Mouse (Mus musculus) hindbrain, postnatal 0 days (tissue): ENCODE results near the gene Pttg1ip. TPM values are rescaled to one million over a fixed set of nuclear protein-coding genes. Genes with fewer than 3 reads are reported as not detected.
A peak's percentile ranks its signal among the peaks of the same experiment; 100 is the strongest.

Experiments
- ATAC-seq: fragments of 200-750 bp; cut with Nextera tagmentation; 2 replicates; pipeline ENCODE4 v1.8.0; 2017; ENCODE audit warnings: mild to moderate bottlenecking, moderate TSS enrichment, moderate library complexity
- DNase-seq: peaks from one replicate; pipeline ENCODE4 v3.0.0-alpha.2; 2015; ENCODE audit warnings: low spot score
- H3K27ac ChIP-seq: fragments of 300-500 bp; sonication (generic); 2 replicates; pipeline ENCODE4 v1.5.1; 2014; ENCODE audit warnings: mild to moderate bottlenecking
- H3K27me3 ChIP-seq: fragments of 300-500 bp; sonication (generic); 2 replicates; pipeline ENCODE4 v1.6.1; 2014; ENCODE audit warnings: low read length, mixed read lengths; ENCODE audit not compliant: insufficient read depth
- H3K36me3 ChIP-seq: fragments of 300-500 bp; sonication (generic); 2 replicates; pipeline ENCODE4 v1.6.1; 2014; ENCODE audit warnings: low read length, mixed read lengths; ENCODE audit not compliant: insufficient read depth
- H3K4me1 ChIP-seq: fragments of 300-500 bp; sonication (generic); 2 replicates; pipeline ENCODE4 v1.6.1; 2014; ENCODE audit warnings: antibody characterized with exemption, low read length, mixed read lengths; ENCODE audit not compliant: insufficient read depth
- H3K4me2 ChIP-seq: fragments of 300-500 bp; sonication (generic); 2 replicates; pipeline ENCODE4 v1.6.1; 2014; ENCODE audit warnings: low read depth, mild to moderate bottlenecking, low read length, moderate library complexity, mixed read lengths
- H3K4me3 ChIP-seq: fragments of 300-500 bp; sonication (generic); 2 replicates; pipeline ENCODE4 v1.5.1; 2014; ENCODE audit warnings: low read length
- H3K9ac ChIP-seq: fragments of 300-500 bp; sonication (generic); replicated peaks from 2 replicates; pipeline ENCODE4 v1.6.1; 2014; ENCODE audit warnings: mild to moderate bottlenecking, low read length, moderate library complexity, mixed read lengths
- H3K9me3 ChIP-seq: fragments of 300-500 bp; sonication (generic); 2 replicates; pipeline ENCODE4 v1.6.1; 2016; ENCODE audit warnings: low read length, mixed read lengths
- CTCF ChIP-seq: IDR thresholded peaks from 2 replicates; pipeline ENCODE4 v1.5.1; 2016; ENCODE audit warnings: antibody characterized with exemption, control low read depth, low read depth
- WGBS: fragments of 180-500 bp; shearing (Covaris S2); extraction: QIAGEN DNeasy Blood & Tissue Kit; methylation state at CpG from one replicate; pipeline ENCODE4 v1.1.7; 2014; 5-methylcytosine and 5-hydroxymethylcytosine counted together
- polyA plus RNA-seq: library from polyadenylated mRNA; unstranded; fragments of >200 nt; fragmentation: Nextera tagmentation; extraction: Ambion mirVana; gene quantifications from 2 replicates; pipeline ENCODE4 v1.2.1, GENCODE M21; 2015
- total RNA-seq: library from RNA; depleted of rRNA; stranded (reverse); fragments of >200 nt; gene quantifications from 2 replicates; pipeline ENCODE4 v1.2.3, GENCODE M21; 2014

Pttg1ip gene
- total and polyA plus RNA-seq, 2 experiments from 2014 or later = 85.9 to 87.3 TPM

DNA sequence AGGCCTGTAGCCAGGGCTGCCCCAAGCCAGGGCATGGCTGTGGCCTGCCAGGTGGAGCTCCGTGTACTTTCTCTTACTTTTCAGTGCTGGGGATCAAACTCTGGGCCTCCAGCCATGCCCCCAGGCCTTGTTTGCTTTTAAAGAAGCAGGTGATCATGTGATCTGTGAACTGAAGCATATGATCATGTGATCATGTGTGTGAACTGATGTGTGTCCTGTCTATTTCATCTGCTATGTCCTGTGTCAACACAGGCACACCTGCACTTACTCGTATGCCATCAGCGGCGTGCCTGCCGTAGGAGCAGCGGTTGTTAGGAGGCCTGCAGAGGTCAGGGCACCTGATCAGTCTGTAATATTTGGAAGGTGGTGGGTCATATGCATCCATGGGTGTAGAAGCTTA lies 52.5 kb downstream of the Pttg1ip start:
- WGBS = 78% methylated on average over 6 of the region's 6 CpGs

DNA sequence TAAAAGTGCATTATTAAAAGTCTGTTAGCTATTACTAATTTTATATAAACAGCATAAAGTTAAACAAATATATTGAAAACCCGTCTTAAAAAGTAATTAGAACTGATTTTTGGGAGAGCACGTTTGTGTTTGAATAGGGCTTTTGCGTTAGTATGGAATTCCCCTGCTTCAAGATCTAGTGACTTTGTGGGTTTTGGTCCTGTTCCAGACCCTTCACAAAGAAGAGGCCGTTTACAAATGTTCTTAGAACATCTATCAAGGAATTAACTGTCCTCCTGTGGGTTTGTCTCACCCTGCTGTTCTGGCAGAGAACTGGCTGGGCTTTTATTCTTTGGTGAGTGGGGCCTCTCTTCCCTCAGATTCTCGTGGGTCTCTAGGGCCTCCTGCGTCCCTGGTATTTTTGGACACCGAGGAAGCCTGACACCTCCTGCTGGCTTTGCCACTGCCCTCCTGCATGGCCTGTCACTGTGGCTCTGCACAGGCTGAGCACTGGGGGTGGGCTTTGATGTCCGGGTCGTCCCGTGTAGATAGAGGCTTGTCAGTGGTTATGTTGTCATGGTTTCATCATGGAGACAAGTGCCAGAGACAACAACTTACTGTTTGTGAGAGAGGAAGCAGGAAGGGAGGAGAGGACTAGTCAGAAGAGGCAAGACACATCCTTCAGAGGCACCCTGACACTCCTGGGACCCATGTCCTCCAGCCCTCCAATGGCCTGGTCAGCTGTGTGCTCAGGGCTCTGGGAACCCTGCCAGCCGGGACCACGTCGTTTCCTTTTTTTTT lies 53.1 kb downstream of the Pttg1ip start:
- H3K9ac ChIP-seq = no peak overlapping the region
- DNase-seq = peak; percentile 45
- H3K36me3 ChIP-seq = peaks cover 17% of the 10 kb centered on the region
- H3K27ac ChIP-seq = peak overlapping the region; percentile 55; the same call in 1 of the 2 replicates
- no peak overlapping the region for H3K4me3 ChIP-seq
- H3K4me2 ChIP-seq = no peak overlapping the region
- H3K9me3 ChIP-seq = no peaks in the 10 kb centered on the region
- no peaks in the 10 kb centered on the region for H3K4me1 ChIP-seq
- TF ChIP-seq CTCF = peak; percentile 29
- 30% methylated on average over 13 of the region's 13 CpGs for WGBS
- H3K27me3 ChIP-seq = no peaks in the 10 kb centered on the region
- ATAC-seq = peak; percentile 82

More for the DNA sequence above, 52.5 kb downstream of the Pttg1ip start:
- Histone ChIP-seq H3K9ac (no peak overlapping the region), H3K27me3 (no peaks in the 10 kb centered on the region), H3K4me1 (no peaks in the 10 kb centered on the region), H3K4me3 (no peak overlapping the region), H3K36me3 (peaks cover 17% of the 10 kb centered on the region), H3K4me2 (no peak overlapping the region), H3K27ac (peak overlapping the region; percentile 45; the same call in 1 of the 2 replicates), H3K9me3 (no peaks in the 10 kb centered on the region)
- DNase-seq = no peak
- no peak for ATAC-seq
- no peak for TF ChIP-seq CTCF

DNA sequence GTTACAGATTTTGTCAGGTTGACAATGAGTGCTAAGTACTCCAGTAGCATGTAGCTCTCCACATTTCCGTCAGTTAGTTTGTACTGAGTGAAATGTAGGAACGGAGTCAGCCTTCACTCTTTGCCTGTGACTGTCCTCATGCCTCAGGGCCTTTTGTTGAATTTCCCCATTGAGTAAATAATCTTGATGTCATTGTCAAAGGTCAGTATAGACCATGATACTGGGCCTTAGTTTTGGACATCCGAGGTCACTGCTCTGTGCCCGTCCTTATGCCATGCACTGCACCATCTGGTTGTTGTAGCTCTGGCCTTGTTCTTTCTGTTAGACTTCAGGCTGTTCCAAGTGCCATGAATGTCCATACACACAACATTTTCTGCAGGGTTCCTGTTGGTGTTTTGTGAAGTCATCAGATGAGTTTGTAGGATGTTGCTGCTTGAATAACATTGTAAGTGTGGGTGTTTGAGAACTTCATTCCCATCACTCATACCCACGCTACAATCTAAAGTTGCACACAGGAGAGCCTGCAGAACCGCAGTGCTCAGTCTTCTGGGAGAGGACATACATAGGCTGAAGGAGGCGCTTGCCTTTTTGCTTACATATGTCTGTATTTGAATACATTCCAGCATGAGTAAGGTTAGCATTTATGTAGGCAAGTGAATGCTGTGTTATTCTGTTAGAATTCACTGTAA lies 54.9 kb downstream of the Pttg1ip start:
- ATAC-seq = no peak
- Histone ChIP-seq H3K9ac (no peak overlapping the region), H3K4me2 (no peak overlapping the region), H3K27ac (no peak overlapping the region), H3K36me3 (peaks cover 18% of the 10 kb centered on the region), H3K9me3 (no peaks in the 10 kb centered on the region), H3K27me3 (no peaks in the 10 kb centered on the region), H3K4me3 (no peak overlapping the region), H3K4me1 (no peaks in the 10 kb centered on the region)
- 94% methylated on average over 7 of the region's 7 CpGs for WGBS
- no peak for DNase-seq
- no peak for TF ChIP-seq CTCF

DNA sequence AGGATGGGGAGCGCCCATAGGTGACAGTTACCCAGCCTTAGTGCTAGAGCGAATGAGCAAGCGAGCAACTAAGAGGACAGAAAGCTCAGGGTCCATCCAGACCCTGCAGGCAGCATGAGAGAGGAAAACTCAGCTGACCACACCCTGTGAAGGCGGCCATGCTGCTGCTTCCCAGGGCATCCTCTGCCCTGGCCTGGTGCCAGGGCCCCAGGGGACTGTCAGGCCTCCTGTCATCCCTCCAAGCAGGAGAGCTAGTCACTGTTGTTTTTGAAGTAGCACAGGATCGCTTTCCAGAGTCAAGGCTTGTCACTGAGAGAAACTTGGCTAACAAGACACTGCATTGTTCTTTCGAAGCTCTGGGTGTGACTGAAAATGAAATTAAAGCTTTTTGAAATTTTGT lies 57.4 kb downstream of the Pttg1ip start:
- DNase-seq (no peak), ATAC-seq (no peak)
- Histone ChIP-seq H3K27me3 (no peaks in the 10 kb centered on the region), H3K4me1 (no peaks in the 10 kb centered on the region), H3K9me3 (no peaks in the 10 kb centered on the region), H3K4me3 (no peak overlapping the region), H3K27ac (no peak overlapping the region), H3K4me2 (no peak overlapping the region), H3K9ac (no peak overlapping the region), H3K36me3 (peaks cover 29% of the 10 kb centered on the region)
- 54% methylated on average over 6 of the region's 6 CpGs for WGBS
- no peak for TF ChIP-seq CTCF

DNA sequence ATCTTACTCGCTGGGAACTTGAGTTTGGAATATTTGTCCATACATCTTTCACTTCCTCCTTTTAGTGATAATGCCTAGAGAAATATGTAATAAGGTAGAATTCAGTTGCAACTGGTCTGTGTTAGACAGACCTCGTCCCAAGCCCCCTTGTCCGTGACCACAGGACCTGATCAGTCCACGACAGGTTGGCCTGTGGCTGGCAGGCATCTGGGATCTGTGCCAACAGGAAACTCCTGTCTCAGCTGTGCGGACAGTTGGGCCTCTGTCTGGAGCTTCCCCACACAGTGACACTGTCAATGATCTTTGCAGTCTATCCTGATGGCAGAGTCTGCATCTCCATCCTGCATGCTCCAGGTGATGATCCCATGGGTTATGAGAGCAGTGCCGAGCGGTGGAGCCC lies 61.6 kb downstream of the Pttg1ip start:
- no peak overlapping the region for H3K4me3 ChIP-seq
- peaks cover 43% of the 10 kb centered on the region for H3K36me3 ChIP-seq
- 65% methylated on average over 7 of the region's 7 CpGs for WGBS
- no peak overlapping the region for H3K4me2 ChIP-seq
- no peaks in the 10 kb centered on the region for H3K27me3 ChIP-seq
- no peak overlapping the region for H3K27ac ChIP-seq
- no peak overlapping the region for H3K9ac ChIP-seq
- DNase-seq = no peak
- no peaks in the 10 kb centered on the region for H3K9me3 ChIP-seq
- H3K4me1 ChIP-seq = no peaks in the 10 kb centered on the region
- no peak for ATAC-seq
- no peak for TF ChIP-seq CTCF

DNA sequence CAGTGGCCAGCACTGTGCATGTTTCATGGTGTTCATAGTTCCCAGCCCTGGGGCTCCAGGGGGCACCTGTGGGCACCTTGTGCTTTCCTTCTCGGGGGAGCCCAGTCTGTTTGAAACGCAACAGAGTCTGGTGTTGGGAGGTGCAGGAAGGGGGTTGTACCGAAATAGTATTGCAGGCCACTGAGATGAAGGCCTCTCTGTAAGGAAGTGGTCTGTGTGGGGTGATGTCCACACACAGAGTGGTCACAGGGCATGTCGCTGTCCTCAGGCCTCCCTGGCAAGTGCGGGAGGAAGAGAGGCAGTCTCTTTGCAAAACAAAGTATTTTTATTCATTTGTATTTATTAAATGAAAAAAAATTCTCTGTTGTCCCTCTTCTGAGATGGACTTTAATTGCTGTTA lies 64.1 kb downstream of the Pttg1ip start:
- Histone ChIP-seq H3K27ac (no peak overlapping the region), H3K4me1 (0 out of 2 replicates have a peak, but pooled peaks cover 7% of the 10 kb centered on the region), H3K36me3 (peaks cover 43% of the 10 kb centered on the region), H3K4me3 (no peak overlapping the region), H3K9ac (no peak overlapping the region), H3K4me2 (no peak overlapping the region), H3K9me3 (no peaks in the 10 kb centered on the region), H3K27me3 (no peaks in the 10 kb centered on the region)
- 90% methylated on average over 5 of the region's 5 CpGs for WGBS
- ATAC-seq (no peak), DNase-seq (no peak)
- TF ChIP-seq CTCF = no peak

DNA sequence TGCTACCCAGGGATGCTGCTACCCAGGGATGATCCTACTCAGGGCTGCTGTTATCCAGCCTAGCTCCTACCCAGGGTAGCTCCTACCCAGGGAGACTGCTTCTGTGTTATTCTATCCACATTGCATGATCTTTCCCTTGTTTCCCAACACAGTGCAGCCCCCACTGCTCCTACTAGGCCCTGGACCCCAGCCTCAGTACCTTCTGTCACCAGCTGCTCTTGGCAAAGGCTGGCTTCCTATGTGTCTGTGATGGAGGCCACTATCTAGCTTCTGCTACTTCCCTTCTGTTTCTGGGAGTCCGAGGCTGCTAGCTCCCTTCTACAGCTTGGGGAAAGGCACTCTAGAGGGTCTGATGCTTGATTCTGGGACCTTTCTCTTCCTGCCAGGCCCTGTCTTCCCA lies 65.9 kb downstream of the Pttg1ip start:
- H3K36me3 ChIP-seq = peaks cover 30% of the 10 kb centered on the region
- H3K4me2 ChIP-seq = no peak overlapping the region
- no peaks in the 10 kb centered on the region for H3K9me3 ChIP-seq
- H3K4me1 ChIP-seq = 0 out of 2 replicates have a peak, but pooled peaks cover 7% of the 10 kb centered on the region
- no peak overlapping the region for H3K9ac ChIP-seq
- H3K27ac ChIP-seq = no peak overlapping the region
- 78% methylated on average over 1 of the region's 1 CpGs for WGBS
- H3K4me3 ChIP-seq = no peak overlapping the region
- no peak for ATAC-seq
- no peak for TF ChIP-seq CTCF
- no peaks in the 10 kb centered on the region for H3K27me3 ChIP-seq
- DNase-seq = no peak
